Mouse (Mus musculus): ENCODE measurements around the gene Sec61a2. TPM values are rescaled to one million over a fixed set of nuclear protein-coding genes. Genes with fewer than 3 reads are reported as not detected.

Gene Sec61a2
- total and polyA plus RNA-seq, 3 experiments = 20.8 to 53.5 (median 44.6) TPM

DNA sequence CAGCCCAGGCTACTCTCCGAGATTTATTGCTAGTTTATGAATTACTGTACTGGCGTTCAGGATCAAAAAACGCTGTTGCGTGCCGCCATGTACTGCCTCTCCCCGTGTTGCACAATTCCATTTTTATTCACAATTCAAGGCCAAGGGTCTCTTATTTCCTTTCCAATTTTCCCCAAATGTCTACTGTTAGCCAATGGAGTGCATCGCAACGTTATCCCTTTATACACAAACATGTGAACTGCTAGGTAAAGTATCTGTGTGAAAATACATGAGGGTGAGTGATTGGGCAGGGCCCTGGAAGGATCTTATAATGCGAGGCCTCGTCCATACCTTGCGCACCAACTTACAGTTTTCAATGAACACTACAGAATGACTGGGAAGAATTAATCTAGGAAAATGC is 936 bp downstream of the Sec61a2 start:
- peak; percentile 37 for DNase-seq (ENCODE audit: extremely low read depth)
- Histone ChIP-seq H3K36me3 (replicated peaks in 1 of 2; ENCODE audit: control insufficient read depth in 1 of 2, insufficient read depth in 1 of 2, low read length in 1 of 2) (peaks cover 16 to 31% of the 10 kb centered on the region in 2 experiments), H3K79me2 (replicated peaks; ENCODE audit: control insufficient read depth, extremely low read depth, insufficient read depth, poor library complexity, severe bottlenecking) (peaks cover 23% of the 10 kb centered on the region), H3K27ac (ENCODE audit: insufficient read depth, low read depth) (no peak overlapping the region), H3K9ac (ENCODE audit: insufficient read depth, low read depth) (peak overlapping the region; percentile 97), H3K27me3 (replicated peaks) (no peaks in the 10 kb centered on the region), H3K4me2 (ENCODE audit: insufficient read depth, low read depth, poor library complexity, severe bottlenecking) (peak overlapping the region; percentile 95), H3K4me1 (ENCODE audit: control insufficient read depth in 1 of 2, insufficient read depth in 2 of 2) (peaks cover 3 to 15% of the 10 kb centered on the region in 2 experiments; a peak in 2 of 4 replicates), H3K9me3 (replicated peaks; ENCODE audit: low read length) (no peaks in the 10 kb centered on the region), H3K4me3 (replicated peaks in 1 of 3; ENCODE audit: low read depth in 2 of 3, low read length in 2 of 3, poor library complexity in 1 of 3) (peak overlapping the region; percentile 70 to 93 (median 90))
- TF ChIP-seq GABPA (IDR thresholded peaks at IDR 0.05; ENCODE audit: insufficient replicate concordance, low read depth, low read length) (no peak), EP300 (IDR thresholded peaks at IDR 0.05; ENCODE audit: low read length) (no peak)
- dilution Hi-C loops (cut with MboI; ENCODE audit: extremely low pct_ligation_motif_present, extremely low pct_unique_long_range_greater_than_20kb, low sequenced_read_pairs) = no loop called here
- in situ Hi-C loops (cut with MboI; ENCODE audit: low pct_ligation_motif_present, low pct_unique_long_range_greater_than_20kb, low sequenced_read_pairs) = no loop called here

DNA sequence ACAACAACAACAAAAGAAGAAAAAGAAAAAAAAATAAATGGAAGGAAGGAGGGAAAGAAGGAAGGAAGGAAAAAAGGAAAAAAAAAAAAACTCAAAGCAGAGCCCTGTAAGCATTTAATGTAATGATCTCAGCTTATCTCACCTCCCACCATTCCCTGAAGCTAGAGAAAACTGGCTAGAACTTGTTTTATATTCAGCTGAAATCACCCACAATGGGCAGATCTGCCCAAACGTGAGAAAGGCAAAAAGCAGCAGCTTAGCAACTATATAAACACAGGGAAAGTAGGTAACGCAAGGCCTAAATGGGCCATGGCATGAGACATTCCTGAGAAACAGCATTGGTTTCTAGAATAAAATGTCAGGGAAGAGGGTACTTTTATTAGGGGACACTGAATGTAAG is 5.8 kb downstream of the Sec61a2 start:
- no peak for DNase-seq (ENCODE audit: extremely low read depth)
- in situ Hi-C loops (cut with MboI; ENCODE audit: low pct_ligation_motif_present, low pct_unique_long_range_greater_than_20kb, low sequenced_read_pairs) = no loop called here
- peaks cover 23% of the 10 kb centered on the region for H3K79me2 ChIP-seq (replicated peaks; ENCODE audit: control insufficient read depth, extremely low read depth, insufficient read depth, poor library complexity, severe bottlenecking)
- no peak overlapping the region for H3K27ac ChIP-seq (ENCODE audit: insufficient read depth, low read depth)
- H3K9ac ChIP-seq (ENCODE audit: insufficient read depth, low read depth) = no peak overlapping the region
- H3K9me3 ChIP-seq (replicated peaks; ENCODE audit: low read length) = no peaks in the 10 kb centered on the region
- no peak overlapping the region for H3K4me3 ChIP-seq (replicated peaks in 1 of 3; ENCODE audit: low read depth in 2 of 3, low read length in 2 of 3, poor library complexity in 1 of 3)
- dilution Hi-C loops (cut with MboI; ENCODE audit: extremely low pct_ligation_motif_present, extremely low pct_unique_long_range_greater_than_20kb, low sequenced_read_pairs) = no loop called here
- H3K4me2 ChIP-seq (ENCODE audit: insufficient read depth, low read depth, poor library complexity, severe bottlenecking) = no peak overlapping the region
- peaks cover 49 to 73% of the 10 kb centered on the region in 2 experiments for H3K36me3 ChIP-seq (replicated peaks in 1 of 2; ENCODE audit: control insufficient read depth in 1 of 2, insufficient read depth in 1 of 2, low read length in 1 of 2)
- H3K4me1 ChIP-seq (ENCODE audit: control insufficient read depth in 1 of 2, insufficient read depth in 2 of 2) = peaks cover 3 to 18% of the 10 kb centered on the region in 2 experiments; a peak in 2 of 4 replicates
- H3K27me3 ChIP-seq (replicated peaks) = no peaks in the 10 kb centered on the region
- TF ChIP-seq RAD21 (IDR thresholded peaks at IDR 0.05; ENCODE audit: low read depth, low read length) (no peak), E2F4 (IDR thresholded peaks at IDR 0.05; ENCODE audit: insufficient replicate concordance, low read depth, low read length) (no peak), MAFK (IDR thresholded peaks at IDR 0.05; ENCODE audit: insufficient replicate concordance, low read length) (no peak), ZC3H11A (IDR thresholded peaks at IDR 0.05; ENCODE audit: low read depth, low read length) (no peak), JUND (conservative IDR thresholded peaks at IDR 0.05; ENCODE audit: low read depth, low read length) (no peak), EP300 (IDR thresholded peaks at IDR 0.05; ENCODE audit: low read length) (no peak), MAX (IDR thresholded peaks at IDR 0.05; ENCODE audit: low read length) (no peak), ZMIZ1 (IDR thresholded peaks at IDR 0.05; ENCODE audit: low read depth, low read length) (no peak), JUN (IDR thresholded peaks at IDR 0.05; ENCODE audit: insufficient read depth, low read depth, low read length) (no peak), ZKSCAN1 (IDR thresholded peaks at IDR 0.05; ENCODE audit: borderline replicate concordance, low read depth, low read length) (no peak), CTCF (conservative IDR thresholded peaks at IDR 0.05 in 1 of 2, IDR thresholded peaks at IDR 0.05 in 1 of 2; ENCODE audit: low read depth in 2 of 2, low read length in 2 of 2) (no peak), POLR2A (IDR thresholded peaks at IDR 0.05; ENCODE audit: low read depth, low read length) (no peak), PAX5 (IDR thresholded peaks at IDR 0.05; ENCODE audit: low read length) (no peak), USF1 (IDR thresholded peaks at IDR 0.05; ENCODE audit: low read depth, low read length) (no peak), MYC (IDR thresholded peaks at IDR 0.05; ENCODE audit: low read depth, low read length) (no peak), MAZ (IDR thresholded peaks at IDR 0.05; ENCODE audit: low read depth, low read length) (no peak)

Measured in CH12.LX (cell line).